Mouse (Mus musculus) layer of hippocampus, adult 8-10 months (tissue): ENCODE data around the gene Mthfd1l. TPM values are rescaled to one million over a fixed set of nuclear protein-coding genes. Genes with fewer than 3 reads are reported as not detected.

Experiments used
- DNase-seq, 2 experiments: peaks; one replicate each; pipeline ENCODE4 v3.0.0; 2022; ENCODE audit warnings: low spot score in 2 of 2
- total RNA-seq, 4 experiments: library from RNA; stranded (reverse); gene quantifications; 2 replicates each; pipeline ENCODE4 v1.2.4; 2022

The Mthfd1l gene
- total RNA-seq, 4 experiments from 2014 or later, result 9.2 to 13.8 (median 11.7) TPM

DNA sequence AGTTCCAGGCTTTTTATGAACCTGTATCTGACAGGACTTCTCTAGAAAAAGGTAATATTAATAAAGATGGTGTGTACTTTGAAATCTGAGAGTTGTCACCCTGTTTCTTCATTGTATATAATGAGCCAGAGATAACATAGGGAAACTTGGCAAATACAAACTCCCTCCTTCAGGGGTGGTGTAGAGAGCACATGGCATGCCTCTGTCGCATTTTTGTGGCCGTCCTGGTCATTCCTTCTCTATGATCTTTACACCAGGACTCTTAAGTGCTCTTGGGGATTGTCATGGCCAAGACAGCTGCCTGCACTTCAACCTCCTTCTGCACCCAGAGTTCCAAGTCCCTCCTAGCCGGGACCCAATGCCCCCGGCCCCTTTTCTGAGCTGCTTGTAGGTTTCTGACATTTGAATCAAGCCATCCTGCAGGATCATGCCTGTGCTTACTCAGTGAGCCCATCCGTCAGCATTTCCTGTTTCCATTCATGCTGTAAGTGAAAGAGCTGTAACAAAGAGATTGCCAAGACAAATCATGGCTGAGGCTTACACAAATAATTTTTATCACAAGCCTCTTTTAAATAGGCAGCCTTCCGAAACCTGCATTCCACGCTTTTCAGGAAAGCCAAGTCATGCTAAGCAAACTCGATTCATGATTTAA is 106.2 kb downstream of the Mthfd1l start:
- no peak for DNase-seq

DNA sequence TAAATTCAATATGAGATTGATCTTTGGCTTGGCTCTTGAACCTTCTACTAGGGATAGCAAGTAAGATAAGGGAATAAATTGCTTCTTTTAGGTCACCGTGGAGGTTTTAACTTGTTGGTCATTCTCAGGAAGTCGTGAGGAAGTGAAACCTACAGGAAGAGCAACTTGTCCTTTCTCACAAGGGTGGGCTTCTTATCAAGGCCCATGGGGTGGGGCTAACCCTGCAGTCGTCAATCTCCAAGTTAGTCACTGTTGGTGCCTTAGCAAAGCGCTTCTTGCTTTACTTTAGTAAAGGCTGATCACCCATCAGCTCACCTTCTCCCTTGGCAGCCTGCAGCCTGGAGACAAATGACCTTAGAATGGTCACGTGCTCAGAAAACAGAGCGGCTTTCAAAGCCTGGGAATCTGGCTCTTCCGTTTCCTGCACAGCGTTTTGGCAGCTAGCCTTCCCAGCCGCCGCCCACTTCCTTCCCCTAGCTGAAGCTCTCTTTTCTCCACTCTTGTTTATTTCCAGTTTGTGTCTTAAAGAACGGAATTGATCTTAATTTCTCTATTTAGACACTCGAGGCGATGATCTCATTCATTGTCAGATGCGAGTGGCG is 106.8 kb downstream of the Mthfd1l start:
- peak; percentile 27 to 60 for DNase-seq

DNA sequence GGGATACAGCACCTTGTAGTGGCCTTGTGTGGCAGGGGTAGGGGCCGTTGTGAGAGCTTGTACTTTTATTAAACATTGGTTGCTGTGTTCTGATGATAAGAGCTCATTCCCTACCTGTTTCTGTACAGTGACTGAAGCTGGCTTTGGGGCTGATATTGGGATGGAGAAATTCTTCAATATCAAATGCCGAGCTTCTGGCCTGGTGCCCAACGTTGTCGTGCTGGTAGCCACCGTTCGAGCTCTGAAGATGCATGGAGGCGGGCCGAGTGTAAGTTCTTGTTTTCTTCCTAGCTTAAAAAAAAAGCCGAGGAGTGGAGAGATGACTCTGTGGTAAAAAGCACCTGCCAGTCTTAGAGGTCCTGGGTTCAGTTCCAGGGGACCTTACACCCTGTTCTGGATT is 110.7 kb downstream of the Mthfd1l start:
- no peak for DNase-seq

DNA sequence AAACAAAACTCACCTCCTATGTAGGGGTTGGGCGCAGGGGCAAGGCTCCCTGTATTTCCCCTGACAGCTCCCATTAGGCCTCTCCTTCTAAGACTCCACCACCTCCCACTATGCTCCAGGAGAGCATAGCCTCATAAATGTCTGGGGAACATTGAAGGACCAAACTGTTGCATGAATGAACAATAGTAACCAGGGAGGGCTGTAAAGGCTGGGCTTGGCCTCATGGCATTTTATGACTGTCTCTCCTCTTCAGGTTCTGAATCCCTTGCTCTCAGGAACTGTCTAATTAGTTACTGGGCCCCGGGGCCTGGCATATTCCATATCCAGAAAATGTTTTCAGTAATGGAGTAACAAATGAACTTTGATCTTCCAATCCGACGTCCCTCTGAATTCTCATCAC is 112.0 kb downstream of the Mthfd1l start:
- no peak for DNase-seq

DNA sequence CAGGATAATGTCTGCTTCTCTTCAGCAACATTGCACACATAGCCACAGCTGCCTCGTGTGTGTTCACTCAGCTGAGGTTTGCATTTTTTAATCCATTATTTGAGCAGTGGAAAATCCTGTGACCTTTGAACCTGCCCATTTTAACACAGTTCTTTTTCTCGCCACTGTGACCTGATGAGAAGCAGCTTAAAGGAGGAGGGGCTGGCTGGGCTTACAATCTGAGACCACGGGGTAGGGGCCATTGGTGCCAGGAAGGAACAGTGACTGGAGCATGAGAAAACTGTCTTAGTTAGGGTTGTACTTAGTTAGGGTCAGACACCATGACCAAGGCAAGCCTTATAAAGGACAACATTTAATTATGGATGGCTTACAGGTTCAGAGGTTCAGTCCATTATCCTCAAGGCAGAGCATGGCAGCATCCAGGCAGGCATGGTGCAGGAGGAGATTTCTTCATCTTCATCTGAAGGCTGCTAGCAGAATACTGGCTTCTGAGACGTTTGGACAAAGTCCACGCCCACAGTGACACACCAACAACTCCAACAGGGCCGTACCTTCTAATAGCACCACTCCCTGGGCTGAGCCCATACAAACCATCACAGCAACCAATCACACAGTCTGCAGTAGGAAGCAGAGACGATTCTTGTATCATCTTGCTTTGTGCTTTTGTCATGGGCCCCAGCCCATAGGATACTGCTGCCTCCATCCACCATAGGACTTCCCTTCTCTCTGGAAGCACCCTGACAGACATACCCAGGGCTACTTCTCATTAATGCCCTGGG is 112.6 kb downstream of the Mthfd1l start:
- DNase-seq, result no peak

DNA sequence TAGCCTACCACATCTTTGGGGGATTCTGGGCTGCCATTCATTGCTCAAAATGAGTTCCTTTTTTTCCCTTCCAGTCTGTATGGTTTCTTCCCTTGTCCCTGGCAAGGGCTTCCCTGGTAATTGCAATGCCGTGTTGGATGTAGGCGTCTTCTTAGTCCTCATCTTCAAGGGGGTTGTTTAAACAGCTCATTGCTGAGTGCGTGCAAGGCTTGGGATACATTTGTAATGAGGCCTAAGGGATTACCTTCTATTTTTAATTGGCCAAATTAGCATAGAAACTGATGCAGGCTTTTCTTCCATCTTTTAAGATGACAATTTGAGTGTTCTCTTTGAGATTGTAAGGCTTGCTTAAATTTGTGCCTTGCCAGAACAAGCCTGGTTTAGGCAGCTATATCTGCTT is 114.6 kb downstream of the Mthfd1l start:
- DNase-seq, result no peak

DNA sequence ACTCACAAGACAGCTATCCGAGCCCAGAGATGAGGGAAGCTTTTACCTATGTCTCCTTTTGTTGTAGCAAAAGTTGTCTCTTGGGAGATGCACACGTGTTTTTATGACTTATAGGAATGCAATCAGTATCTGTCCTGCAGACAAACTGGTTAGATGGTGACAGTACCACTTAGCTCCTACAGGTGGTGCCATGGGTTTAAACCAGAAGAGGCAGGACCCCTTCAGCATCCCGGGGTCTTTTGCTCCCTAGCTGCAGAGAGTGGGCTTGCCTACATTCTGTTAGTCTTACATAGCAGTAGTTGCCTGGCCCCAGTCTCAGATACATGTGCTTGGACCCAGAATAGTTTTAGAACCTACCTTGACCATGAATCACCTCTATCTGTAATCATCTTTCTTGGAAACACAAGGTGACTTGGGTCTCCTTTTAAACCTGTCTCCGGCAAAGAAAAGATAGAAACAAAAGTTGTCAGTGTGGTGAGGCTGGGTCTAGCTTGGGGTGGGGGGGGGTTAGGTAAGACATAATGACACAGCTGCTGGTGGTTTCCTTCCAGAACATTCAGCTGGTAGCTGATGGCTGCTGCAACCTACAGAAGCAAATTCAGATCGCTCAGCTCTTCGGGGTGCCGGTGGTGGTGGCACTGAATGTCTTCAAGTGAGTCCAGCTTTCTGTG is 116.0 kb downstream of the Mthfd1l start:
- no peak for DNase-seq

DNA sequence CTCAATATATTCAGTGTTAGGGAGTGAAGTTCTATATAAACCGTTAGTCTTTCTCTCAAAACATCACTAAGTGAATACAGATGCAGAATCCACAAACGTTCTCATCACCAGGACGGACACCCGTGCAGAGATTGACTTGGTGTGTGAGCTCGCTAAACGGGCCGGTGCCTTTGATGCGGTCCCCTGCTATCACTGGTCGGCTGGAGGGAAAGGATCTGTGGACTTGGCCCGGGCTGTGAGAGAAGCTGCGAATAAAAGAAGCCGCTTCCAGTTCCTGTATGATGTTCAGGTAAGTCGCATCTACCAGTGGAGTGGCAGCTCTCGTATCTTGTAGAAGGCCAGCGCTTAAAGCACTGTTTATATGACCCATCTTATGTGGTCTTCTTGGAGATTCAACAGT is 117.0 kb downstream of the Mthfd1l start:
- DNase-seq, result no peak

DNA sequence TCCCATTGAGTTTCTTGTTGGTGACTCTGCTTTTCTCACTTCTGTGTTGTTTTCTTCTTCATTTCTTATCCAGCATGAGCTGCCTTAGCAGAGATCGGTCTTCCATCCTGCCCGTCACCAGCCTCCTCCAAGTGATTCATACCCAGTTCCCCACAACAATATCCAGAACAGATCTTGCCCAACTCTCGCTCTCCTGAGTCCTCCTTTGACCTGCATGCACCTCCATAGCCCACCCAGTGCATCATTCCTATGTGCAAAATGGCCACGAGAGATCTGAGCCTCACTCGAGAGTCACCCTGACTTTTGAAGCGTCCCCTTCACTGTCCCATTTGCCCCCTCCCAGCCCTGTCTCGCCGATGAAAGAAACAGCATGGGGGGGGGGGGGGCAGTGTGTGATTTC is 120.1 kb downstream of the Mthfd1l start:
- no peak for DNase-seq

DNA sequence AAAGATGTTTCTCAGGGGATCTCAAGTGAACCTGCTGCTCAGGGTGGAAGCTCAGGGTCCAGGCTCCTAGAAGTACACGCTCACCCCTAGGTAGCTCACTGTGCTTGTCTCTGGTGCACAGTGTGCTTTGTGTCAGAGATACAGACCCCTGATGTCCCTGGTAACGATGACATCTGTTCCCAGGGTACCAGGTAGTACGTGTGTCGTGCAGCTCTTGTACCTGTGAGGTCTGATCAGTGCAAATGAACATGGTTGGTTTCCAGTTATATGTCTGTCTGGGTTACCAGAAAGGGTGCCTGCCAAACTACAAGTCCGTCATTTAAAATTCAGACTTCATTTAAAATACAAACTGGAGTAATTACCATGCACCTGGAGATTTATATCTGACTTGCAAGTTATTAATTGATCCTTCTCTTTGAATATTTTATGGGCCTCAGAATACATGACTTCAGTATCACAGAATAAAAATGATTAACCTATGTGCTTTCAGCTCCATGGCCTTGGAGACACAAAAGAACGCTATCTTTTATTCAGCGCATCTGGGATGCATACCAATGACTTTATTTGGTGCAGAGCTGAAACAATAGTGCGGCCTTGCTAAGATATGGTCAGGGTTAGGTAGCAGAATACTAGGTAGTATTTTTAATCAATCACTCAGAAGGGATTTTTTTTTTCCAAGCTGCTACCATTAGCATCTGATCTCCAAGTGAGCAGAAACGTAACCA is 121.3 kb downstream of the Mthfd1l start:
- no peak for DNase-seq

DNA sequence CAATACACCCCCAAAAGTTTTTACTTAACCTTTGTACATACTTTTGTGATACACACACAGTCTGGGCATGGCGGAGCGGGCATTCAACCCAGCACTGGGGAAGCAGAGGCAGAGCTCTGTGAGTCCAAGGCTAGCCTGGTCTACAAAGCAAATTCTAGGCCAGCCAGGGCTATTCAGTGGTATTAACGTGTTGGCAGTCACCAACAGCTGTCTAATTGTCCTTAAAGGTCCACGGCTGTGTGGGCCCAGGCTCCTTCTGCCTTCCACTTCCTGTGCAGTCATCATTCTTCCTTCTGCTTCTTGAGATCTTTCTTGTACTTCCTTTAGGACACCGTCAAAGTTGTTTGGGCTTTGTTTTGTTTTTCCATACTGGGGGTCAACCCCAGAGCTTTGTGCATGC is 123.2 kb downstream of the Mthfd1l start:
- DNase-seq, result no peak

DNA sequence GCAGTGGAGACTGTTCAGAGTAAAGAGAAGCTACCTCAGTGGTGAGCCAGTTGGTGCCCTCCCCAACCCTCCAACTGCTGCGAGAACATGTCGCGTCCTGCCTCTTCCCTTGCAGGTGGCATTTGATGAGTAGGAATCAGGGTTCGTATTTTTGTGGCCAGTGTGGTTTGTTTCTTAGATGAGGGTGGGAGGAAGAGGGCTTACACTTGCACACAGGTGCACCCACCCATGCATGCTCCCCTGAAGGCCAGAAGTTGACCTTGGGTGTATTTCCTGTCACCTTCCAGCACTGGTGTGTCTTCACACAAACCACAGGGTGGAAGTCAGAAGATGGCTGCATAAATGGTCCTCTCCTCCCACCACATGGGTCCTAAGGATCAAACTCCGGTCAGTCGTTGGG is 127.1 kb downstream of the Mthfd1l start:
- DNase-seq, result no peak

DNA sequence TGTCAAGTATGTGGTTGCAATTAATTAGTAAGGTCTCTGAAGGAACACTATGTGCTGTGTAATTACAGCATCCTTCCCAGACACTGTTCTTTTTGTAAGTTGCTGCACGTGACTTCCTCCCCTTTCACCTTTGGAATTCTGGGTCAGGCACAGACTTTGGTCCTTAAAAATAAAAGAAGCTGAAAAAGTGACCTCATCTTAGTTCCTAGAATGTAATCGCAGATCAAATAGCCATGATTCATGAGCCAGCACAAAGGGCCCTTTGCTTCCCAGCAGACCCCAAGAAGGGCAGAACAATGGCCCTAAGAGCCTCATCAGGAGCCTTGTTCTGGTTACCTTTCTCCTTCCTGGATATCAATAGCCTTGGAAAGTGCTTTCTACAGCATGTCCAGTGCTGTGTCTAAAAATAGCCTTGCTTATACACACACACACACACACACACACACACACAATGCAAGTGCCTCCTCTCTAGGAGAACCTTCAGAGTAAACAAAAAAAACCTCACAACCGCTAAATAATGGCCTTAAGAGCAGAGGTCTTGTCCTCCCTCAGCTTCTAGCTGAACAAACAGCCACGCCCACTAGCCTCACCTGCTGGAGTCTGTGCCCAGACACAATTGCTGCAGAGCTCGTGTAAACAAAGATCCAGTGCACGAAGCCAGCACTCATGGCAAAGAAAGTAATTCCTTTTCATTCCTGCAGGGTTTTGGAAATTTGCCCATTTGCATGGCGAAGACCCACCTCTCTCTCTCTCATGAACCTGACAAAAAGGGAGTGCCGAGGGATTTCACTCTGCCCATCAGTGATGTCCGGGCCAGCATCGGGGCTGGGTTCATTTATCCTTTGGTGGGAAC is 133.0 kb downstream of the Mthfd1l start:
- DNase-seq, result no peak

DNA sequence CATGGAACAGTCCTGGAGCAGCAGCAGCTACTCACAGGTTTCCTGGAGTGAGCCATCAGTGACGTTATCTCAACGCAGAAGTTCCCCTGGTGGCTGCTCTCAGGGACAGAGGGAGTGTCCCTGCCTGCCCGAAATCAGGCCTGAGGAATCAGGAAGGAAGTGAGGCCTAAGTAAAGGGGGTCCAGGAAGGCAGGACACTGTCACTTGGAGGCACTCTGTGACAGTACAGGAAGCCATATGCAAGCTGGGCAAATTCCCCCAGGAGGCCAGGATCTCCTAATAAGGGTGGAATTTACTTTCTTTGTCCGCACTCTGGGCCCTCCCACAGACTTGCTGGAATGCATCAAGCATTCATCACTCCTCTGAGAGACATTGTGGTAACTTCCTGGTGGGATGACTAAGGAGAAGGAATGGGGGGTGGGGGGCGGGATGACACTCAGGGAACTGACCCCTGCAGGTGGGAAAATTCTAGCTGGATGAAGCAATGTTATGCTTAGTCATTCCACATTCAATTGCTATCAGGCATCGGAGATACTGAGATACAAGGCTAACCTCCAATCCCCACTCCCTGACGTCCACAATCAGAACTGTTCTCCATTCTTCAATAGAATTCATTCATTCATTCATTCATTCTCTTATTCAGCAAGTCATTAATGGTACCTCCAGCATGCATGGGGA is 134.9 kb downstream of the Mthfd1l start:
- no peak for DNase-seq

DNA sequence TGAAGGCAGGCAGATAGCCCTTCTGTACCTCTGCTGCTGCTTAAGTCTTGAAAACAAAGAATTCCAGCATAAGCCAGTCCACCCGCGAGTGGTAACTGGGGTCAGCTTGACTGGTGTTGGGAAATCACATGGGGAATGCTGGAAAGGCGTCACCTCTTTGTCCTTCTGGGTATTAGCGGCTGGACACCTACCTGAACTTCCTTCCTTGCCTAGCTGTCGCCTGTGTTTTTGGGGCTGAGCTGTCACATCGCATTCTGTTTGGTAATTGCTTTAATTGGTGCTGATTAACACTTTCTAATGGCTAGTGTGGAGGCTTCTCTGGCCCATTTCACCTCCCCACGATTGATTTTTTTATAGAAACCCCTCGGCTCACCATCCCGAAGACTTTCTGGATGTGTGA is 135.5 kb downstream of the Mthfd1l start:
- DNase-seq, result no peak

DNA sequence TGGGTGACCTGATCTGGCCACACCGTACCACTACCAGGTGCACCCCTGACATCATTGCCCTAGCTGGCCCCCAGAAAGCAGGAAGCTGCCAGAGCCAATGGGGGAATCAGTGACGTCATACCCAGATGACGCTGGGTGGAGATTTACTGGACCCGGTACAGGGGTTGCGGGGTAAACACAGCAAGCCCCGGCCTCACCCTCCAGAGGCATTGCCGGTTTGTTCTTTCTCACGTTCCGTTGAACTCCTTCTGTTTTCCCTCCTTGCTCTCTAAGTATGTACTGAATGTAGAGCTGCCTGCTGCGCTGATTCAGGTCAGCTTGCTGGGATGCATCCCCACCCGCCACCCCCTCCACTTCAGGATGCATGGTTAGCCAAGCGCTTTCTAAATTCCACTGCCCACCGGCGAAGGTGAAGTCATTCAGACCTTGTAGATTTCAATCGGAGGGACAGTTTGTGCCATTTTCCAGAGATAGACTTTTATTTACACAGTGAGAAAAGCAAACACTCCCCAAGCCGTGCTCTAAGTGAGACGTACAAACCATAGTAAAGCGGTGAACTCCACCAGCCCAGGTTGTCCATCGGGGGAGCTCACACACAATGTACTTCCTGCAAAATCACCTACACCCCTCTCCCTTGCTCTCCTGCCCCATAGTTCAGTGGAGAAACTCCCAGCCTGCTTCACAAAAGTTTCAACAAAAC is 138.3 kb downstream of the Mthfd1l start:
- DNase-seq, result no peak

DNA sequence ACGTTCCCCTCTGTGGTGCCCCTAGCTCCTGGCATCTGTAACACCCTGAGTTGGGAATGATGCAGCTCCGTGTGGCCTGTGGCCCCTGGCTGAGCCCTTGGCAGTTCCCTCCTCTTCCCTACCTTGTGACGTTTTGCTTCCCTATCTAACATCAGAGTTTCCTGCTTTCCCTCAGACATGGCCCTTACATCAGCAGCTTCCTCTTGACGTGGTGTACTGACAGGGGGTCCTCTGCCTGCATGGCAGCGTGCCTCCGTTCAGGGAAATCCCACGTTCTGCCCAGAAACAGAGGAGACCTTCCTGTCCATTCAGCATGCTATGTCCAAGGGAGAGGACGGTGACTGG is 138.8 kb downstream of the Mthfd1l start:
- no peak for DNase-seq

DNA sequence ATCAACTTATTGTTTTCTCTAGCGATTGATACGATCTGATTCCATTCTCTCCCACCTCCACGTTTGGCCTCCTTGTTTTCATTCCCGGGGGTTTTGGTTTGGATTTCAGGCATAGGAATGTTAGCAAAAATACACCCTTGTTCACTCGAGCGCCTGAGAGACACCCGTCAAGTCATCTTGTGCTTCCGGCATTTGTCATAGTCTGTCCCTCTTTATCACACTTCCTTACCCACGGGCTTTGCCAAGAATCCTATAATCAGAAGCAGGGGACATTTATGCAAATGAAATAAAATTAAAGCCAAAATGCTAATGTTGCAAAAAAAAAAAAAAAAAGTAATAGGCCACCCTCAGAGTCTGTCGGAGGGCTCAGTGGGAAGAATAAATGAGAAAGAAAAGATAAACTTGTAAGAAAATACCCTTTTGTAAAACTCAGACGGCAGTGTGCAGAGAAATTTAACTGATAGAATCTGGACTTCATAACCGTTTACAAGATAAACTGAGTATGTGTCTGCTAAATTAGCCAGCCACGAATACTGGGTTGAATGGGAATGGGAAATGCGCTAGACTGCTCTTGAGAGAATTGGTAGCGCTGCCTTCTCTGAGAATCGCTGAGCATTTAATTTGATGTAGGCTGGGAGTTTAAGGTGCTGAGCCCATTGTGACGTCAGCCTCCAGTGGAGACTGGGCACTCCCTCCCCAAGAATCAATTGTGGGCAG is 139.9 kb downstream of the Mthfd1l start:
- DNase-seq, result no peak

DNA sequence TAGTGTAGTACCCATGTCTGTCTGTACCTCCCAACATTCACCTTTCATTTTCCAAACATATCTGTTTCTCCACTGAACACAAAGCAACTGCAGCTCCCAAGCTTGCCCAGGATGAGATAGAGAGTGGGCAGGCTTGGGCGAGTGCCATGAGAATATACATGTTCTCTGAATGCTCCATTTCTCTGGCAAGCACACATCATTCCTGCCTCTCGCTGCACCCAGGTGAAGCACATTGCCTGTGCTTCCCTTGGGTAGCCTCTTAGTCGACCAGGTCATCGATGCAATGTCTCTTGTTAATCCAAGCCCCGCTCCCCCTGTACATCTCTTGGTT is 140.4 kb downstream of the Mthfd1l start:
- peak in 1 of 2 experiments; percentile 12 for DNase-seq
